Mouse (Mus musculus) heart, embryonic 14.5 days (tissue): ENCODE results near the gene Spsb1. TPM values are rescaled to one million over a fixed set of nuclear protein-coding genes. Genes with fewer than 3 reads are reported as not detected.

ENCODE experiments used
- ATAC-seq: fragments of 200-750 bp; cut with Nextera tagmentation; 2 replicates; pipeline ENCODE4 v1.8.0; 2017; ENCODE audit warnings: low read depth, moderate TSS enrichment; ENCODE audit not compliant: insufficient number of reproducible peaks, insufficient read depth, low FRiP score
- H3K27ac ChIP-seq, 2 experiments: fragments of 200-500 bp in 1 of 2; fragments of 300-500 bp in 1 of 2; sonication (generic) in 1 of 2; replicated peaks in 1 of 2; 2 replicates each; pipeline ENCODE4 v1.5.1; 2012 to 2014; ENCODE audit warnings: low read depth in 2 of 2, low read length in 2 of 2, control low read depth in 1 of 2, mild to moderate bottlenecking in 1 of 2, mixed read lengths in 1 of 2; ENCODE audit not compliant: control insufficient read depth in 1 of 2, insufficient read depth in 1 of 2
- H3K27me3 ChIP-seq: fragments of 300-500 bp; sonication (generic); 2 replicates; pipeline ENCODE4 v1.6.1; 2014; ENCODE audit warnings: mild to moderate bottlenecking, low read length, control low read depth; ENCODE audit not compliant: control insufficient read depth, insufficient read depth
- H3K36me3 ChIP-seq: fragments of 300-500 bp; sonication (generic); 2 replicates; pipeline ENCODE4 v1.6.1; 2014; ENCODE audit warnings: mild to moderate bottlenecking, control low read depth, low read length, mixed read lengths; ENCODE audit not compliant: control insufficient read depth, insufficient read depth
- H3K4me1 ChIP-seq, 2 experiments: fragments of 200-500 bp in 1 of 2; fragments of 300-500 bp in 1 of 2; sonication (generic) in 1 of 2; 2 replicates each; pipeline ENCODE4 v1.6.1; 2012 to 2014; ENCODE audit warnings: low read length in 2 of 2, control low read depth in 1 of 2, mixed read lengths in 1 of 2; ENCODE audit not compliant: control insufficient read depth in 2 of 2, insufficient read depth in 2 of 2
- H3K4me2 ChIP-seq: fragments of 300-500 bp; sonication (generic); 2 replicates; pipeline ENCODE4 v1.6.1; 2014; ENCODE audit warnings: mild to moderate bottlenecking, low read length
- H3K4me3 ChIP-seq, 2 experiments: fragments of 200-500 bp in 1 of 2; fragments of 300-500 bp in 1 of 2; sonication (generic) in 1 of 2; 2 replicates each; pipeline ENCODE4 v1.5.1; 2012 to 2014; ENCODE audit warnings: low read length in 2 of 2, mild to moderate bottlenecking in 2 of 2, control low read depth in 1 of 2, low read depth in 1 of 2, moderate library complexity in 1 of 2; ENCODE audit not compliant: control insufficient read depth in 1 of 2, insufficient read depth in 1 of 2
- H3K9ac ChIP-seq: fragments of 300-500 bp; sonication (generic); 2 replicates; pipeline ENCODE4 v1.6.1; 2014; ENCODE audit warnings: mild to moderate bottlenecking, low read length
- H3K9me3 ChIP-seq: fragments of 300-500 bp; sonication (generic); 2 replicates; pipeline ENCODE4 v1.6.1; 2016; ENCODE audit warnings: low read length, control low read depth; ENCODE audit not compliant: control insufficient read depth
- WGBS: fragments of 180-500 bp; shearing (Covaris S2); extraction: QIAGEN DNeasy Blood & Tissue Kit; methylation state at CpG from one replicate; pipeline ENCODE4 v1.1.7; 2014; 5-methylcytosine and 5-hydroxymethylcytosine counted together
- polyA plus RNA-seq: library from polyadenylated mRNA; unstranded; fragments of >200 nt; fragmentation: Nextera tagmentation; extraction: Ambion mirVana; gene quantifications from 2 replicates; pipeline ENCODE4 v1.2.1, GENCODE M21; 2014

Spsb1 gene
- polyA plus RNA-seq, 1 experiment from 2014 or later = 6.3 TPM

- Histone ChIP-seq H3K27me3 (no peaks in the 10 kb centered on the region), H3K36me3 (no peaks in the 10 kb centered on the region), H3K9ac (peak overlapping the region; percentile 34; the same call in 1 of the 2 replicates), H3K9me3 (no peaks in the 10 kb centered on the region), H3K4me2 (peak overlapping the region; percentile 67), H3K27ac (no peak overlapping the region), H3K4me1 (peaks cover 8 to 19% of the 10 kb centered on the region in 2 experiments), H3K4me3 (peak overlapping the region; percentile 25 to 26)
- WGBS = 2% methylated on average over 21 of the region's 21 CpGs
- peak; percentile 49; the same call in 1 of the 2 replicates for ATAC-seq
Measured at GRCm38 (mm10) chr4:149854301-149854708, 100.5 kb downstream of the Spsb1 start.

- Histone ChIP-seq H3K9me3 (no peaks in the 10 kb centered on the region), H3K4me1 (peaks cover 8 to 19% of the 10 kb centered on the region in 2 experiments), H3K4me2 (peak overlapping the region; percentile 67), H3K27ac (no peak overlapping the region), H3K27me3 (no peaks in the 10 kb centered on the region), H3K4me3 (peak overlapping the region in 1 of 2 experiments; percentile 25; a peak in 2 of 4 replicates), H3K9ac (no peak overlapping the region), H3K36me3 (no peaks in the 10 kb centered on the region)
- WGBS = 71% methylated on average over 4 of the region's 4 CpGs
- no peak for ATAC-seq
Measured at GRCm38 (mm10) chr4:149853698-149854284, 101.1 kb downstream of the Spsb1 start.

- Histone ChIP-seq H3K9me3 (no peaks in the 10 kb centered on the region), H3K27me3 (no peaks in the 10 kb centered on the region), H3K4me3 (no peak overlapping the region), H3K4me1 (peaks cover 10 to 19% of the 10 kb centered on the region in 2 experiments), H3K27ac (no peak overlapping the region), H3K36me3 (no peaks in the 10 kb centered on the region), H3K9ac (no peak overlapping the region), H3K4me2 (no peak overlapping the region)
- 77% methylated on average over 8 of the region's 8 CpGs for WGBS
- no peak for ATAC-seq
Measured at GRCm38 (mm10) chr4:149851554-149851953, 103.3 kb downstream of the Spsb1 start.

- Histone ChIP-seq H3K4me2 (no peak overlapping the region), H3K4me3 (no peak overlapping the region), H3K9me3 (no peaks in the 10 kb centered on the region), H3K4me1 (peaks cover 8 to 19% of the 10 kb centered on the region in 2 experiments), H3K36me3 (no peaks in the 10 kb centered on the region), H3K27me3 (no peaks in the 10 kb centered on the region), H3K9ac (no peak overlapping the region), H3K27ac (no peak overlapping the region)
- 23% methylated on average over 10 of the region's 10 CpGs for WGBS
- ATAC-seq = no peak
Measured at GRCm38 (mm10) chr4:149850674-149851073, 104.2 kb downstream of the Spsb1 start.

GRCm38 (mm10) chr4:149850045-149850444 is 104.8 kb downstream of the Spsb1 start:
- no peak overlapping the region for H3K4me3 ChIP-seq
- H3K9ac ChIP-seq = no peak overlapping the region
- no peaks in the 10 kb centered on the region for H3K36me3 ChIP-seq
- 76% methylated on average over 7 of the region's 7 CpGs for WGBS
- H3K9me3 ChIP-seq = no peaks in the 10 kb centered on the region
- H3K27me3 ChIP-seq = no peaks in the 10 kb centered on the region
- ATAC-seq = no peak
- H3K27ac ChIP-seq = no peak overlapping the region
- H3K4me1 ChIP-seq = peaks cover 7 to 17% of the 10 kb centered on the region in 2 experiments
- no peak overlapping the region for H3K4me2 ChIP-seq

GRCm38 (mm10) chr4:149849035-149849434 is 105.8 kb downstream of the Spsb1 start:
- WGBS = 82% methylated on average over 5 of the region's 5 CpGs
- ATAC-seq = no peak

GRCm38 (mm10) chr4:149846861-149847631 is 107.8 kb downstream of the Spsb1 start:
- Histone ChIP-seq H3K4me2 (no peak overlapping the region), H3K9me3 (no peaks in the 10 kb centered on the region), H3K36me3 (no peaks in the 10 kb centered on the region), H3K9ac (no peak overlapping the region), H3K4me1 (peaks cover 2 to 7% of the 10 kb centered on the region in 2 experiments; a peak in 3 of 4 replicates), H3K4me3 (no peak overlapping the region), H3K27ac (no peak overlapping the region), H3K27me3 (no peaks in the 10 kb centered on the region)
- 71% methylated on average over 22 of the region's 22 CpGs for WGBS
- ATAC-seq = no peak

More at GRCm38 (mm10) chr4:149849035-149849434, 105.8 kb downstream of the Spsb1 start:
- H3K27ac ChIP-seq = no peak overlapping the region
- H3K4me2 ChIP-seq = no peak overlapping the region
- H3K36me3 ChIP-seq = no peaks in the 10 kb centered on the region
- H3K4me1 ChIP-seq = peaks cover 2 to 10% of the 10 kb centered on the region in 2 experiments; a peak in 3 of 4 replicates
- no peak overlapping the region for H3K4me3 ChIP-seq
- no peaks in the 10 kb centered on the region for H3K27me3 ChIP-seq
- no peak overlapping the region for H3K9ac ChIP-seq
- no peaks in the 10 kb centered on the region for H3K9me3 ChIP-seq
